Mouse (Mus musculus) E14TG2a.4 (cell line): ENCODE measurements at regions not wholly inside any gene's neighbourhood (a gene's known extent, or its start where the extent isn't known, plus 50 kb on each side); places are given as distances from the start of the nearest gene placed in this dataset.

Experiments used
- CTCF ChIP-seq: conservative IDR thresholded peaks from 2 replicates; pipeline ENCODE4 v1.5.1; 2014; ENCODE audit warnings: low read length
- NANOG ChIP-seq: IDR thresholded peaks from 2 replicates; pipeline ENCODE4 v1.6.1; 2014; ENCODE audit warnings: borderline replicate concordance, low read length, mixed read lengths

DNA sequence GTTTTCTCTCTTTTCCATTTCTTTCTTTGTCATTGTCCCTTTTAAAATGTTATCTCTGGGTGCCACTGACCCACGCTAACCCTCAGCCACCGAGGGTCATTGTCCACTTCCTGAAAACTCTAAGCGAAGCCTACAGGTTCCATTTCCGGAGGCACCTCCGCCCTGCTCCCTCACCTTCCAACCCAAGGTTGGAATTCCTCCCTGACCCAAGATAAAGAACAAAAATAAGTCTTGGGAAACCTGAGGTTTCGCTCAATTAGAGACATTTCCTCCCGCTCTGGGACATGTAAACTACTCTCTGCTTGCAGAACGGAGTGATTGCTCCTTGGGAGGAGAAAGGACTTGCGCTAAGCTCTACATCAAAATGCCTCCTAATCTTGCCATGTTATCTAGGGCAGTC lies 66.7 kb upstream of the Adrb1 start:
- TF ChIP-seq CTCF = no peak
- no peak for TF ChIP-seq NANOG
